Mouse (Mus musculus): ENCODE data around the gene Ndufaf2.

GRCm38 (mm10) chr13:108191074-108191720 lies 32.8 kb upstream of the Ndufaf2 start:
- peak; percentile 74; the same call in 1 of the 2 replicates for TF ChIP-seq CTCF (IDR thresholded peaks at IDR 0.05; ENCODE audit: extremely low read depth, insufficient read length, insufficient replicate concordance, low read depth, low read length)
- no peak for TF ChIP-seq POLR2A (IDR thresholded peaks at IDR 0.05; ENCODE audit: low read depth, low read length)

All from small intestine, adult 2 months (tissue).